Mouse (Mus musculus): Measurements from ENCODE around the gene Ocel1.

DNA sequence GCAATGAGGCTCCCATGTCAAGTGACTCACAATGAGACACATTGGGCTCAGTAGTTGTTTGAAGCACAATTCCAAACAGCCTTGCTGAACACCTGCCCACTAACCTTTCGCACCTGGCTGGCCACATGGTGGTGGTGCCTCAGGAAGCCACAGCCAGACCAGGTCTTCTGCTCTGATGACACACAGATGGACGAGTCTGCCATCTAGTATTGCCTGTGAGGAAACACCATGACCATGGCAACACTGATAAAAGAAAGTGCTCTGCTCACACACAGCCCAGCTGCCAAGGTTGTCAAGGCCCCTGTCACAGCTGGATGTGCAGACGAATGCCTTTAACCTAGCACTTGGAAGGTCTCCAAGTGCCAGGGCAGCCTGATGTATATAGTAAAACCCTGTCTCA lies 20.0 kb upstream of the Ocel1 start:
- TF ChIP-seq GATA1 (IDR thresholded peaks at IDR 0.05; ENCODE audit: borderline replicate concordance, low read length) (no peak), CTCF (IDR thresholded peaks at IDR 0.05; ENCODE audit: low read depth, low read length) (no peak), TAL1 (conservative IDR thresholded peaks at IDR 0.05; ENCODE audit: low read depth, low read length) (no peak), GATA2 (IDR thresholded peaks at IDR 0.05; ENCODE audit: borderline replicate concordance, low read depth, low read length) (no peak), POLR2AphosphoS5 (IDR thresholded peaks at IDR 0.05; ENCODE audit: insufficient replicate concordance, low read depth, low read length) (no peak)
